Mouse (Mus musculus) left cerebral cortex, adult 18-20 months (tissue): ENCODE data around the gene Prmt2. TPM values are rescaled to one million over a fixed set of nuclear protein-coding genes. Genes with fewer than 3 reads are reported as not detected.
A peak's percentile ranks its signal among the peaks of the same experiment; 100 is the strongest.

ENCODE experiments used
- DNase-seq, 2 experiments: peaks; one replicate each; pipeline ENCODE4 v3.0.0; 2021 to 2022; ENCODE audit warnings: low spot score in 2 of 2, mixed read lengths in 1 of 2
- microRNA-seq, 2 experiments: library from miRNA; unstranded; fragments of <30 nt; microRNA quantifications; one replicate each; pipeline ENCODE4 v1.2.0; 2021
- total RNA-seq, 2 experiments: library from RNA; stranded (reverse); gene quantifications; 2 replicates each; pipeline ENCODE4 v1.2.3; 2021

Gene Prmt2
- total RNA-seq, 2 experiments from 2014 or later, result 62.1 to 70.2 TPM

GRCm38 (mm10) chr10:76229627-76230026 lies 8.0 kb downstream of the Prmt2 start:
- no peak for DNase-seq

- no peak for DNase-seq
Measured at GRCm38 (mm10) chr10:76225944-76226343, 11.7 kb downstream of the Prmt2 start.

GRCm38 (mm10) chr10:76218240-76218639 lies 19.4 kb downstream of the Prmt2 start:
- DNase-seq, result no peak

- no peak for DNase-seq
Measured at GRCm38 (mm10) chr10:76217056-76217455, 20.6 kb downstream of the Prmt2 start.

- DNase-seq, result no peak
Measured at GRCm38 (mm10) chr10:76214161-76214560, 23.5 kb downstream of the Prmt2 start.

- DNase-seq, result no peak
Measured at GRCm38 (mm10) chr10:76212121-76212520, 25.5 kb downstream of the Prmt2 start.

- DNase-seq, result no peak
Measured at GRCm38 (mm10) chr10:76210806-76211205, 26.9 kb downstream of the Prmt2 start.

GRCm38 (mm10) chr10:76209241-76209640 lies 28.4 kb downstream of the Prmt2 start:
- no peak for DNase-seq

- no peak for DNase-seq
Measured at GRCm38 (mm10) chr10:76207262-76207796, 30.3 kb downstream of the Prmt2 start.

GRCm38 (mm10) chr10:76203798-76204283 lies 33.8 kb downstream of the Prmt2 start:
- DNase-seq, result peak; percentile 23 to 41

- peak; percentile 65 to 84 for DNase-seq
Measured at GRCm38 (mm10) chr10:76201978-76202377, 35.7 kb downstream of the Prmt2 start.

- no peak for DNase-seq
Measured at GRCm38 (mm10) chr10:76201416-76201815, 36.2 kb downstream of the Prmt2 start.

GRCm38 (mm10) chr10:76188010-76188409 lies 49.7 kb downstream of the Prmt2 start:
- DNase-seq, result no peak

- no peak for DNase-seq
Measured at GRCm38 (mm10) chr10:76185216-76185615, 52.4 kb downstream of the Prmt2 start.

- no peak for DNase-seq
Measured at GRCm38 (mm10) chr10:76174899-76175298, 62.8 kb downstream of the Prmt2 start.

GRCm38 (mm10) chr10:76158009-76158408 lies 79.7 kb downstream of the Prmt2 start:
- no peak for DNase-seq

GRCm38 (mm10) chr10:76157528-76157927 lies 80.1 kb downstream of the Prmt2 start:
- DNase-seq, result no peak

Small RNA genes within 50 kb of the gene (microRNA-seq; reads per million reads assigned to microRNA genes)
- gene Mir678, result 0 reads per million in 2 experiments

Other genes with a start within 250 kb of the Prmt2 start
- 10 to 100 TPM; 15.4 to 17.5 TPM for gene Zfp280b, start 205.2 kb downstream of the Prmt2 start, total RNA-seq
- gene Slc5a4b, start 126.9 kb downstream of the Prmt2 start, total RNA-seq, result not detected
- gene Slc5a4a, start 90.4 kb downstream of the Prmt2 start, total RNA-seq, result not detected
- 100 to 1,000 TPM; 157 to 173 TPM for gene S100b, start 16.0 kb upstream of the Prmt2 start, total RNA-seq
- 10 to 100 TPM; 62.6 to 63.3 TPM for gene Dip2a, start 107.4 kb upstream of the Prmt2 start, total RNA-seq
- gene AC141477.1, start 202.6 kb upstream of the Prmt2 start, total RNA-seq, result not detected
- gene Pcnt, start 204.9 kb upstream of the Prmt2 start, total RNA-seq, result 10 to 100 TPM; 22.2 to 29.9 TPM
- not detected for gene 2610028H24Rik, start 211.2 kb upstream of the Prmt2 start, total RNA-seq
- 10 to 100 TPM; 51.7 to 53.7 TPM for gene Mcm3ap, start 231.1 kb upstream of the Prmt2 start, total RNA-seq
- 1 to 10 TPM; 4.5 TPM for gene Ybey, start 231.2 kb upstream of the Prmt2 start, total RNA-seq